Mouse (Mus musculus): ENCODE results near the gene Sox5.

DNA sequence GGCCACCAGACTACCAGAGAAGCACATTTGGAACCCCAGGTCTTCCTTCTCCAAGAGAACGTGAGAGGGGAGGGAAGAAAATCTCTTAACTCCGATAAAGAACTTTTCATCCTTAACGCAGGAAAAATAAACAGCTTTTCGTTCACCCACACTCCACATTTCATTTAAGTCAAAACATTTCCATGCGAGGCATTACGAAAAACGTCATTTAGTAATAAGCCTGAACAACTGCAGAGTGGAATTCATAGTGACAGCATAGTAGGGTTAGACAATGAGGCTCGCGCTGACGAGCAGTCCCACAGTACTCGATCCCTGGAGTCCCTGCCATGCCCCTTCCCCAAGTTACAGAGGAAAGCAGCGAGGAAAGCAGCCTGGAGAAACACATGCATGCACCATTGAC lies 578.8 kb downstream of the Sox5 start:
- TF ChIP-seq POLR2A (IDR thresholded peaks at IDR 0.05; ENCODE audit: low read depth, low read length) = no peak
- TF ChIP-seq CTCF (IDR thresholded peaks at IDR 0.05; ENCODE audit: extremely low read depth, insufficient read length, insufficient replicate concordance, low read depth, low read length) = no peak

All from small intestine, adult 2 months (tissue).